Mouse (Mus musculus) natural killer cell, adult 2 months (primary cell): Measurements from ENCODE around the gene Inpp4a.
A peak's percentile ranks its signal among the peaks of the same experiment; 100 is the strongest.

Experiments
- DNase-seq, 2 experiments: peaks; one replicate each; pipeline ENCODE4 v3.0.0; 2022; ENCODE audit warnings: low spot score in 2 of 2

The Inpp4a gene

DNA sequence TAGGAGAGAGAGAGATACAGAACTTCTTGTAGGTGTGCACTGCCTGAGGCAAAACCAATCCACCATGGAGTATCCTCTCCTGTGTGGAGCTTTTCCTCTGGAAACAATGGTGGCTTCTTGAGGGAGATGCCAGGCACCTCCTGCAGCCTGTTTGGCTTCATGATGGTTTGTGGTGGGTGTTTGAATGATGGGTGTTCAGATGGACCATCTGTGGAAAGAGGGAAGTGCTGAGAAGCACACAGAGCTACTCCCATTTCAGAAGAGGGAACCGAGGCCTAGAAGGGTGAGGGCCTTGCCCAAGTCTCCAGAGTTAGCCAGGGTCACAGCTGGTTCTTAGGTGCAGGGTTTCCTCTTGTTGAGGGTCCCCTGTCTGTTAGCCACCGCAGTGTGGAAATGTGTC is 23.0 kb downstream of the Inpp4a start:
- DNase-seq = no peak

DNA sequence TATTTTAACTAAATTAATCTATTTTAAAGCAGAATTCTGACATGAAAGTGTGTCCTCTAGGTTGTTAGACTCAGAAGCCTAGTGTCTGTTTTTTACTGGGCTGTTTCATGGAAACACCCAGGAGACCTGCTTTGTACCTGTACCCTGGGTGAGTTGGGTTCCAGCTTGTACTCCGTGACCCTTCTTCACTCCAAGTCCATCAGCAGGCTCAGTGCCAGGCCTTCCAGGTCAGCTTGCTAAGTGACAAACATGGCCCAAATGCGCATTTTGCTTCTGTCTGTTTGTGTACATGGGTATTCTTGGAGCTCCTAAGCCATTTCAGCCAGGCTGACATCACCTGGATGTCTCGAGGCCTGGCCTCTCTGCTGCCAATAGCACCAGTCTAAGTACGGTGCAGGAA is 23.5 kb downstream of the Inpp4a start:
- DNase-seq = no peak

DNA sequence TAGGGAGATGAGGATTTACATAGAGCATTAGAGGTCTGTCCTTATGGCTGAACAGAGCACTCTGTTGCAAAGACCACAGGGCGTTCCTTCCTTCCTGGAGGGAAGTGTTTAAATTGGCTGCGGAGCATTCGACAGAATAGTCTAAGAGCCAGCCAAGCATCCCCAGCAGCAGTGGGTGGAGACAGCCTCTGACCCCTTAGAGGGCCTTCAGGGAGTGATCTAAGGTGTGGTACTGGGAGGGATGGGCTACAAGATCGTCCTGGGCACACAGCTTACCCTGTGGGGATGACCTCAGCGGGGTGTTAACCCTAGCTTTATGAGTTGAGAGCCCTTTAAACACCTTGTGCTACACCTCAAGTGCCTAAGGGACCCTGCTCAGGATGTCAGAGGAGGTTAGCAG is 24.9 kb downstream of the Inpp4a start:
- no peak for DNase-seq

DNA sequence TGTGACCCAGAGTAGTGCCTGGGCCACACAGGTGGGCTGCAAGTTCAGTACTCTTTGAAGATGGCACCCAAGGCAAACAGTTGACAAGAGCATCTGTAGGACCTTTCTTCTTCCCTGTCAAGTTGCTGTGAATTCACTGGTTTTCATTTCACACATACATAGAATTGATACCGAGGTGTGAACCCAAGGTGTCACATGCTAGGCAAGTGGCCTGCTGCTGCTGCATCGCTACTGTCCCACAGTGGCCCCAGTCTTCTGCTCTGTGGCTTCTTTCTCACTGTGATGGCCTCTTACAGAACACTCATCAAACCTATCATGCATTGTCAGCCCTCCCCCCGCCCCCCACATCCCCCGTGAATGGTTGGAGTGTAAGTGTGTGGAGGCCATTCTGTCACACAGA is 27.6 kb downstream of the Inpp4a start:
- peak; percentile 70 to 85 for DNase-seq

DNA sequence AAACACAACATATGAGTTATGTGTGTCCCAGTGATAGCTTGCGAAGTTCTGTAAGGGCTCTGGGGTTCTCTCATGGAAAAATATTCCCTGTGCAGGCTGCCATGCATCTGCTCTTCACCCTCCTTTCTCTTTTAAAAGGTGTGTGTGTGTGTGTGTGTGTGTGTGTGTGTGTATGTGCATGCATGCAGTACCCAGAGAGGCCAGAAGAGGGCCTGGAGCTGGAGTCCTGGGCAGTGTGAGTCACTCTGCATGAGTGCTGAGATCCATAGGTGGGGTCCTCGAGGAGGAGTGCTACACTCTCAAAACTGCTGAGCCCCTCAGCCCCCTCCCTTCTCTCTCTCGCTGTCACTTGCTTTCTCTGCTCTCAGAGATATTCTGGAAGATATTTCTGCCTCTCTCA is 29.5 kb downstream of the Inpp4a start:
- no peak for DNase-seq

DNA sequence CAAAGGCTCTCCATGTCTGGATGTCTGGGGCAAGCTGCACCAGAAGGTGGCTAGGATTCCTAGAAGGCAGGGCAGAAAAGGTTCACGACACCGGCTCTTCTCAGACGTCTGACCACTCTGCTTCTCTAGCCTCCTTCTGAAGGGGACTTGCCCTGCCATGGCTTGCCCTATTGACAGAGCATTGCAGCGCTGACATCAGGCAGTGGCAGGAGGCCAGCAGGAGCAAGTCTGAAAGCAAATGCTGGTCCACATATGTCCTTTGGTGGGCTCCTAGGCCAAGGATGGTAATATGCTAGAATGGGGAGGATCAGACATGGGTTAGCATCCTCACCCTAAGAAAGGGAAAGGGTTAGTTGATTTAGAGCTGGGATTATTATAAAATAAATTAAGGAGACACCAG is 30.2 kb downstream of the Inpp4a start:
- DNase-seq = no peak

DNA sequence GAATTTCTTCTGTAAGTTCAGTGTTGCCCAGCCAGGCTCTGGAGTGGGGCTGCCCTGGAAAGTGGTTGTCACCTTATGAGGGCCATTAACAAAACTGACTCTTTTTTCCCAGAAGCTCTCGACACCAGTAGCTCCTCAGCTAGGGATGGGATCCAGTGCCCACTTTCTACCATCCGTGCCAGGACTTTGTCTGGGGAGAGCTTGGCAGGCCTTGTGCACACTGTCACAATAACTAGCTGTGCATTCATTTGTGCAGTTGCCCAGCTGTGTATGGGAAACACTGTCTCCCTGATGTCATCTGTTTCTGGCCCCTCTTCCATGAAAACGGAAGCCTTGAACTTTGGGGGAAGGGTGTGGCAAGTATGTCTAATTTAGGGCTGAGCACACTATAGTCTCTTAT is 33.1 kb downstream of the Inpp4a start:
- no peak for DNase-seq

DNA sequence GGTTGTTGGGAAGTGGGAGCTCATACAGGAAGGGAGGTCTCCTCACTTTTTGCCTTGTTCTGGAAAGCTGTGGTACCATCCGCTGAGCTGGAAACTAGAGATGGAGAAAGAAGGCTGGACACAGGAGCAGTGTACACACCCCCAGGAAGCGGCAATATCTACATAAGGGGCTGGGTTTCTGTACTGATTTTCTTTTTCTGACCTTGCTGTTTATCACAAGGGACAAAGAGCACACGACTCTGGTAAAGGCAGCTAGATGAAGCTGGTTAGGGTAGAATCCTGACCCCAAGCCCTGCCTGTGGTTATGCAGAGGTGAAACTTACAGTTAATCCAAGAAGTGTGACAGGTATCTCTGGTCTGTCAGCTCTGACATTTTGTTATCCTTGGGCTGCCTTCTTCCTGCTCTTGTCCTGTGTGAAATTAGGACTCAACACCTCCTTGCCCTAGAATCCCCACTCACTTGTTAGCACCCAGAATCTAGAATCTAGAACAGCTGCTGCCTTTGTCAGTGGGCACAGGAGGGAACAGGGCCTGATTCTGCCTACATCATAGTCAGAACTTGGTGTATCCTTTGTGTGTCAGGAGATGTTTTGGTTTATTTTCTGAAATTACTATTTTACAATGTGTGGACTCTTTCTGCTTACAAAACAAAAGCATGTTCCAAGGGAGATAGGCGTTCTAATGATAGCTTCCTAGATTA is 34.2 kb downstream of the Inpp4a start:
- DNase-seq = no peak

DNA sequence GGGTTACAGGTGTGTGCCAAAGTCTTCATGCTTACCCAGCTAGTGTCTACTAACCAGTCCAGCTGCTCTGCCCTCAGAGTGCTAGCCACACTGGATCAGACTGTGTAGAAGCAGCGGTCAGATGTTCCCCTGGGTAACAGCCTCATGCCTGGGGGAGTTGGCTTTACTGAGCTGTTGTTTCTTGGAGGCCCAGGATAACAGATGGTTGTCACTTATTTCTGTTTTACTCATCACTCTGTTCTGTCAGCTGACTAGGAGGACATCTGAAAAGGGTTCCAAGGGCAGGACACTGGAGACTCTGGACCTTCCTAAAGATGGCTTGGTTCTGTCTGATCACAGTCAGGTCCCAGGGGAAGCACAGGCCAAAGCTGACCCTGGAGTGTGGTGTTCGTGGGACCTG is 36.4 kb downstream of the Inpp4a start:
- no peak for DNase-seq

DNA sequence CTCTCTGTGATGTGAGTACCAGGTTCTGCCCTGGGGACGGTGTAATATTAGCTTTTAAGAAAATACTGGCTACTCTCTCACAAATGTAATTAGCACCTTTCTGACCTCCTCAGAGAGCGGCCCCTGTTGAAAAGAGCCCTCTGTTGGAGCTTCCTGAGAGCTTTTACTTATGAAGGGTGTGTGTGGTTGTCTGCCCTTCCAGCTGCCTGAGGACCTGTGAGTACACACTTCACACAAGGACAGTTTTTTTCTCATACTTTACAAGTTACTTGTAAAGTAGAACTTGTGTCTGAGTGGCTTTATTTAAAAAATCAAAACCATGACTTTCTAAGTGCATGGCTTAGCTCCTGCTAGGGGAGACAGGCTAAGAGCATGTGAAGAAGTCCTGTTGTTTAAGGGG is 37.1 kb downstream of the Inpp4a start:
- DNase-seq = no peak

DNA sequence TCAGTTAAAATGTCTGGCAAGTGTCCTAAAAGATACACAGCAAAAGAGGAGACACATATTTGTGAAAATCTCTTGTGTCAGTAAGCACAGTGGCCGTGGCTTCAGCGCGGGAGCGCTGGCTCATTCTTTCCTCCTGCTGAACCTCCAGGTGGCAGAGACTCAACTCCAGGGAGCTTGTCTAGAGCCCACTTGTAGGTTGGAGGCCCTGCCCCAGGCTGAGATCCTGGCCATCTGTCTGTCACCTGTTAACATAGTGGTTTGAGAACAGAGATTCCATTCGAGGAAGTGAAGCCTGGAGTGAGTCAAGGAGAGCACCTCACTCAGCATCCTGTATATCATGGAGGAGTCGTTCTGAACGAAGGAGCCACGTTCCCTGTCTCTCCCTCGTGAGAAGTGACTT is 37.6 kb downstream of the Inpp4a start:
- no peak for DNase-seq

DNA sequence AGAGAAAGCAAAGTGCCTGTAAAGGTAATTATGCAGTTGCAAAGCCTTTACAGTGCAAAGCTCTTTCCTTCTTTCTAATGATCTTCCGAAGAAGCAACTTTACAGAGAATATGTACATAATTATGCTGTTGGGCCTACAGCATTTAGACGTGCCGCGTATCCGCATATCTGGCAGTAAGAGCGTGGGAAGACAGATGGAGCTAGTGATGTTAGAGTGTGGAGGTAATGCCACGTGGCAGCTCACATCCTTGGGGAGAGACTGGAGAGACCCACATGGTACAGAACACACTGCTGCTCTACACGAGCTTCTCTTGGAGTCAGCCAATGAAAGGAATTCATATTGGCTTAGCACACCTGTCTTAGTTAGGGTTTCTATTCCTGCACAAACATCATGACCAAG is 39.5 kb downstream of the Inpp4a start:
- DNase-seq = no peak

DNA sequence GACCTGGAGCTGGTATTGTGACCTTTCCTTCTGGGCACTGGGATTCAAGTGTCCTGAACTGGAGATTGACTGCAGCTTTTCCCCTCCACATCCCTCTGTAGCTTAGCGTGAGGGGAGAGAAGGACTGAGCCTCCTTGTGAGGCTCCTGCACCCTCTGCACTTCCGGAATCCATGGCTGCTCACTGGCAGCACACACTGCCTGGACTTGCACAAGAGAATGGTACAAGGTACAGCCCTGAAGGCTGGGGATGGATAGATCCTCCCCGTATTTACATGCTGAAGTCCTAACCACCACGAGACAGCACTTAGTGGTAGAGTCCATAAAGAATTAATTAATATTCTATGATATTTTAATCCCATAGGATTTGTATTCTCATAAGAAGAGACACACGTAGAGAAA is 41.7 kb downstream of the Inpp4a start:
- no peak for DNase-seq

DNA sequence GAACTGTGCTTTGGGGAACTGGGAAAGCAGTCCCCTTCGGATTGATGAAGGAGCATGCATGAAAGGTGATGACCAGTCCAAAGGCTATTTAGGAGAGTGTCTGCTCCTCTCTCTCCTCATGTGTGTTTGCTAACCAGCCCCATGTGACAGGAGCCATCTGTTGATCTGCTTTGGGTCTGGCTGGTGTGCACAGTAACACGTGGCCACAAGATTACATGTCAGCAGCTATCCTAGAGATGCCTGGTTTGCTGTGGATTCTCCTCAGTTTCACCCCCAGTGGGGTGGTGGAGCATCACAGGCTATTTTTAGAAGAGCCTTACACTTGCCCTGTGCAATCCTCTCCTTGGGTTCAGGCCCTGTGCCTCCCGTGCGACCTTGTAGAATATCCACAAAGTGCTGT is 42.2 kb downstream of the Inpp4a start:
- DNase-seq = no peak

DNA sequence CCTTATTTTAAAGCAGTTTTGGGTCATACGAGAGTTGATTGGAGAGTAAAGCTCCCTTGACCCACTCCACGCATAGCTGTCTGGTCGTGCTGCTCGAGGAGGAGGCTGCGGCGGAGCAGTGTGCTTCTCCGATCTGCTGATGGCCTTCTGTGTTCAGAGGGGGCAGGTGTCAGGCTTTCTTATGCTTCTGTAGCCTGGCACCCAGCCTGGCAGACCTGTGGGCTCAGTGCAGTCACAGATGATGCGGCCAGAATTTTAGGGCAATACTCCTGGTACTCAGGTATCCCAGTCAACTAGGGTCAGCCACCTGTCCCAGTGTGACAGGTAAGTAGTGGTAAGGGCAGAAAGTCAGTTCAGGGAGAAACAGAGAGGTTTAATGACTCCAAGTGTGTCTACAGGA is 42.9 kb downstream of the Inpp4a start:
- no peak for DNase-seq

DNA sequence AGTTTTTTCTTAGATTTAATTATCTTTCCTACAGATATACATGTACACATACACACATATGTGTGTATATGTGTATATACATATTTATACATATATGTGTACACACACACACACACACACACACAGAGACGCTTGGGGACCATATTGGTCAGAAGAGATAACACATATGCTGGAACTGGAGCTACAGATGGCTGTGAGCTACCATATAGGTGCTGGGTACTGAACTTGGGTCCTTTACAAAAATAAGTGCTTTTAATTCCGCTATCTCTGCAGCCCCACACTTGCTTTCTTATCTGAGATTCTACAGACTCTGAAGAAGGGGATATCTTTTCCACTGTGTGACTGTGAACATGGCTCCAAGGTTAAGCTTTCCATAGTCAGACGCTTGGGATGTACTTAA is 43.6 kb downstream of the Inpp4a start:
- DNase-seq = no peak

DNA sequence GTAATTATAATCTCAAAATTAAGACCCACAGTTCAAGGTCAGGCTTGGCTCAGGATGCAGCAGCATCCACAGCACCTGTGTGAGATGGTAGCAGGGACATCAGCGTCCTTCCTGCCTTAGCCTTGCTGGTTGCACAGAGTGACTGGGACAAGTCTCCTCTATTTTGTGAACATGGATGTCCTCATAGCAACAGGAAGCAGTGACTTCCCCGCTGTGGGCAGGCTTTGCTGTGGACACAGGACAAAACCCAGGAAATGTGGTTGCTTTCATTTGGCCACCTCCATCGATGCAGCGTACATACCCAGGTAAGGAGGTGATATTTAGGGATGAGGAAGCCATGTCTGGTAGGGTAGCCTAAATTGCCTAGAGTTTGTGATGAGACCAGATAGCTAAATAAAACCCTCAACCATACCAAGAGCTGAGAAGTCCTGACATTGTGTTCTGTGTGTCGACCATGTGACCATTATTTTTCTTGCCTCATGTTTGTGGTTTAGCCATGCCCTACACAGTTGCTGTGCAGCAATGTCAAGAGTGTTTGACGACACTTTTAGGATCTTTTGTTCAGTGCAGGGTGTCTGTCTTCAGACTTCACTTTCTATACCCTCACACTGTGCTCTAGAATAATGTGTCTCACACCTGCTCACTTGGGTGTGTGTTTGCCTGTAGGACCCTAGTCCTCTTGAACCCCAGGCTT is 44.7 kb downstream of the Inpp4a start:
- no peak for DNase-seq

DNA sequence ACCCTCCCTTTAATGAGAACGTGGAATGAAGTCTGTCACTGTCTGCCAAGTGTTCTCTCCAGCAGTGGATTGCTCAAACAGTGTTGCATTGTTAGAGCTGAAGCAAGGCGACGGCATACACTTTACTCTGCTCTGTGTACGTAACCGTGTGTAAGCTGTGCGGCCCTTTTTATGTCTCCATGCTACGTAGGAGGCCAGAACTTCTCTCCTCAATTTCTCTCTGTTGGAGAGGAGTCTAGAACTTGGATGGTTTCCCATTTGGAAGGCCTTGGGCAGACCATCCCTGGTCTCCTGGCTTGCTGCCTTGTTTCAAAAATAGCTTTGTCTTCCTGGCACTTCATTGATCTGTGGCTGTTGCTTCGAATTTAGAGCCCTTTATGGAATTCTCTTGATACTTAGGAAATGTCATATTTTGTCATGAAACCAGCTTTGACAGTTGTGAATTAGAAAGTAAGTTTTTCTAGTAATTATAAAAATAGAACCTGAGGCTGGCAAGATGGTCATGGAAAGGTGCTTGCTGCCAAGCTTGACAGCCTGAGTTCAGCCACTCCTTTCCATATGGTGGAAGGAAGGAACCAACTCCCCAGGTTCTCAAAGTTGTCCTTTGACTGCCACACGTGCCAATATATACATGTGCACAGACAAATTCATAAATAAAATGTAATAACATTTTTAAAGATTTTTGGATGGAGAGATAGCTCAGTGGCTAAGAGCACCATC is 47.9 kb downstream of the Inpp4a start:
- DNase-seq = no peak

DNA sequence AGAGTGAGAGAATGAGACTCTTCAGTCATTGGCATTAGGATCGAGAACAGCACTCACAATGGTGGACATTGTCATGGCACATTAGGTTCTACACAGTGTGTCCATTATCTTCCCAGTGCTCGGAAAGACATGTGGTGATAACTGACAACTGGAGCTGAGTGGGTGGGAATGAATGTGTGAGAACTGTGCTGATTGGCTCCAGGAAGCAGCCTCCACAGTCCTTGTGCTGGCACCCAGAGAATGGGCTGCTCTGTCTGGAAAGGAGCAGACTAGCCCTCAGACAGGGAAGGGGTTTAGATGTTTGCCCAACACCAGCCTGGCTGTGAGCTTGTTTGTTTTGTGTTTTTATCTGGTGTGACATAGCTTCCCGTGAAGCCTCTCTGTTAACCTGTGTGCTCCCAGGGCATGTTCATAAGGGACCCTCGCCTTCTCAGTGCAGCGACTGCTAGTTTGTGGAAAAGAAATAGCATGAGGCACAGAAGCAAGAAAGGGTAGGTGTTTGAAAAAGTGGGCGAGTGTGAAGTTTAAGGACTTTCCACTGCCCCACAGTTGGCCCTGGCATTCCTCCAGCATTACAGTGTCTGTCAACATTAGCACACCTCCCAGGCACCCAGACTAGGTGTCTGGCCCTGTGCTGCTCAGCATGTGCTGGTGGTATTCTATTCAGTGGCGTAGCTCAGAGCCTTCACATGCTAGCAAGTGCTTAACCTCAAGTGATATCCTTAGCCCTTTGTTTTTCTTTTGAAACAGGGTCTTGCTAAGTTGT is 51.4 kb downstream of the Inpp4a start:
- no peak for DNase-seq

DNA sequence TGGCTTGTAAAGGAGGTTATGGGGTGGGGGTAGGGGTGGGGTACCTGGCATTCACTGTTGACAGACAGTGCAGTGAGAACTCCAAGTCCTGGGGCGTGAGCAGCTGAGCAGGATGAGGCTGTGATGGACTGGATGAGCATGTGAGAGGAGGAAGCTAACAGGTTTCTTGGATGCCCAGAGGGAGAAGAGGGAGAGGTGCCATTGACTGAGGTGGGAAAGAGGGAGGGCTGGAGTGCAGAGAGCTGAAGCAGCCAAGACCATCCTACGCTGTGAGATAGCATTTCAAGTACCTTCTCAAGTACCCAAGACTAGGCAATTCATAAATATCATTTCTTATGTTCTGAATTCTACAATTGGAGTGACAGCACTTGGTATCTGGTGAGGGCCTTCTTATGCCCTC is 52.3 kb downstream of the Inpp4a start:
- DNase-seq = no peak

DNA sequence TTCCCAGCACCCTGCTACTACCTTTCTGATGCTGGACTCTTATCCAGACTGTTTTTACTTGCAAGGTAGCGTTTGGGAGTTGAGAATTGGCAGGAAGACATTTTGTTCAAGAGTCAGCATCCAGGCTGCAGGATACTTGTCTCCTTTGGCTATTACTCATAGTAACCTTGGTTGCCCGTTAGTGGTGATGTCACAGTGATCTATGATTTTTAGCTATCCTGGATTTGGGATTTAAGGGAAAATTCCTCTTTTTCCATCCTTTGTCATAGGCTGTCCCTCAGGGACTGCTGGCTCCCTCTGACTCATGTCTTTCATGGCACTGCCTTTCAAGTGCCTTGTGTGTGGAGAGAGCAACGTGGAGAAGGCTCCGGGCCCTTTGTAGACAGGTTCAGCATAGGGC is 53.8 kb downstream of the Inpp4a start:
- no peak for DNase-seq

DNA sequence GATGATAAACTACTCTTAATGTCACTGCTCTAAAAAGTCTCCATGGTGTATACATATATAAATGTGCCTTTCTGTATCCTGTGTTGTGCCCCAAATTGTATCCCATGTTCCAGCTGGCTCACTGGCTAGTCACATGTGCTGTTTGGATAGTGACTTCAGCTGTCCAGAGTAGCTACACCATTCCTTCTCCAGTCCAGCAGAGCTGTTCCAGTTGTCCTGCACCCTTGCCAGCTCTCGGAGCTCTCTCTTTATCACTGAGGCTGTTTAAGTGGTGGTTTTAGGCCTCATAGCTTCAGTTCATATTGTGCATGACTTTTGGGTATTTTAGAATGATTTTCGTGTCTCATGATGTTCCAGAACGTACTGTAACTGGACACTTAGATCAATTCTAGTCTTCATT is 55.8 kb downstream of the Inpp4a start:
- DNase-seq = no peak
